Mouse (Mus musculus) forebrain, embryonic 16.5 days (tissue): ENCODE results near the gene Mxd4. TPM values are rescaled to one million over a fixed set of nuclear protein-coding genes. Genes with fewer than 3 reads are reported as not detected.

Source experiments
- ATAC-seq: fragments of 200-750 bp; cut with Nextera tagmentation; 2 replicates; pipeline ENCODE4 v1.8.0; 2017; ENCODE audit warnings: mild to moderate bottlenecking, moderate library complexity
- H3K27ac ChIP-seq: fragments of 300-500 bp; sonication (generic); 2 replicates; pipeline ENCODE4 v1.5.1; 2014; ENCODE audit warnings: low read length, control low read depth
- H3K27me3 ChIP-seq: fragments of 300-500 bp; sonication (generic); replicated peaks from 2 replicates; pipeline ENCODE4 v1.6.1; 2014; ENCODE audit warnings: low read length; ENCODE audit not compliant: control insufficient read depth, insufficient read depth
- H3K36me3 ChIP-seq: fragments of 300-500 bp; sonication (generic); 2 replicates; pipeline ENCODE4 v1.6.1; 2014; ENCODE audit not compliant: control insufficient read depth, insufficient read depth
- H3K4me1 ChIP-seq: fragments of 300-500 bp; sonication (generic); replicated peaks from 2 replicates; pipeline ENCODE4 v1.6.1; 2014; ENCODE audit warnings: low read length; ENCODE audit not compliant: control insufficient read depth, insufficient read depth
- H3K4me2 ChIP-seq: fragments of 300-500 bp; sonication (generic); 2 replicates; pipeline ENCODE4 v1.6.1; 2014; ENCODE audit warnings: mild to moderate bottlenecking, low read length, control low read depth
- H3K4me3 ChIP-seq: fragments of 300-500 bp; sonication (generic); replicated peaks from 2 replicates; pipeline ENCODE4 v1.5.1; 2014; ENCODE audit warnings: mild to moderate bottlenecking, low read length, control low read depth
- H3K9ac ChIP-seq: fragments of 300-500 bp; sonication (generic); replicated peaks from 2 replicates; pipeline ENCODE4 v1.6.1; 2014; ENCODE audit warnings: low read depth, low read length, control low read depth
- H3K9me3 ChIP-seq: fragments of 300-500 bp; sonication (generic); 2 replicates; pipeline ENCODE4 v1.6.1; 2016; ENCODE audit warnings: low read length; ENCODE audit not compliant: control insufficient read depth
- WGBS: fragments of 180-500 bp; shearing (Covaris S2); extraction: QIAGEN DNeasy Blood & Tissue Kit; methylation state at CpG from one replicate; pipeline ENCODE4 v1.1.7; 2014; 5-methylcytosine and 5-hydroxymethylcytosine counted together
- polyA plus RNA-seq: library from polyadenylated mRNA; unstranded; fragments of >200 nt; fragmentation: Nextera tagmentation; extraction: Ambion mirVana; gene quantifications from 2 replicates; pipeline ENCODE4 v1.2.1, GENCODE M21; 2015

The Mxd4 gene
- polyA plus RNA-seq, 1 experiment from 2014 or later, result 47.2 TPM

DNA sequence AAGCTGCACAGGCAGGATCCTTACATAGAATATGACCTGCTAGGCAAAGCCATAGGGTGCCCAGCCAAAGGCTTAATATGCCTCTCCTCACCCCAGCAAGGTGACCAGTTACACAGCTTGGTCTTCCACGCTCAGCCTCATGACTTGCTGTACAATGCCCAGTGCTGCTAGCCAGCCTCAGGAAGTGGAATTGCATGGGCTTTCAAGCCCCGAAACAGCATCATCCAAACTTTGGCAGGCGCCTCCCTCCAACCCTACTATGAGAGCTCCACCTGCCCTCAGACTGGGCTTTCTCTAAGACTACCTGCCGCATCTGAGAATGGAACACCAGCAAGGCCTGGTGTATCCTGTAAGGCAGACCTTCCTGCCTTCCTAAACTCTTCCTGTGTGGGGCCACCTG, 9.7 kb downstream of the Mxd4 start:
- H3K9me3 ChIP-seq, result no peaks in the 10 kb centered on the region
- H3K36me3 ChIP-seq, result peaks cover 30% of the 10 kb centered on the region
- ATAC-seq, result no peak
- no peaks in the 10 kb centered on the region; the same call in 1 of the 2 replicates for H3K4me1 ChIP-seq
- H3K27ac ChIP-seq, result no peak overlapping the region
- whole genome bisulfite sequencing, result 93% methylated on average over 4 of the region's 4 CpGs
- no peaks in the 10 kb centered on the region for H3K27me3 ChIP-seq
- H3K4me3 ChIP-seq, result no peak overlapping the region
- H3K9ac ChIP-seq, result no peak overlapping the region
- H3K4me2 ChIP-seq, result no peak overlapping the region

DNA sequence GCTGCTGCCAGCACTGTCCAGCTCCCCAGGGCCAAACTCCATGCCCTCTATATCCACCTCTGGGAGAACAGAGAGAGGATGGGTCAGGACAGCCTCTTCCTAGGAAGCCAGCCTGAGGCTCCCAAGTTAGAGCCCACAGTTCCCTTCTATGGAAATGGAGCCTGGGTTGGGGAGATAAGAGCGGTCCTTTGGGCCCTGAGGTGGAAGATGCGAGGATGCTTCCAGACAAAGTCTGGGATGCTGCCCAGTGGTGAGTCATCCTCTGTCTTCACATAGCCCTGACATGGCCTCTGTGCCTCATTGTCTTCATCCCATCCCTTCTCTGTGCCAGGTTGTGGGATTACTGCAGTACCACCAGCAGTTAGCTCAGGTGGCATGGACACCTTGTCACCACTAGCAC, 10.4 kb downstream of the Mxd4 start:
- Histone ChIP-seq H3K27ac (no peak overlapping the region), H3K27me3 (no peaks in the 10 kb centered on the region), H3K36me3 (peaks cover 30% of the 10 kb centered on the region), H3K4me2 (no peak overlapping the region), H3K4me1 (no peaks in the 10 kb centered on the region; the same call in 1 of the 2 replicates), H3K4me3 (no peak overlapping the region), H3K9ac (no peak overlapping the region), H3K9me3 (no peaks in the 10 kb centered on the region)
- no peak for ATAC-seq
- 90% methylated on average over 2 of the region's 2 CpGs for WGBS

DNA sequence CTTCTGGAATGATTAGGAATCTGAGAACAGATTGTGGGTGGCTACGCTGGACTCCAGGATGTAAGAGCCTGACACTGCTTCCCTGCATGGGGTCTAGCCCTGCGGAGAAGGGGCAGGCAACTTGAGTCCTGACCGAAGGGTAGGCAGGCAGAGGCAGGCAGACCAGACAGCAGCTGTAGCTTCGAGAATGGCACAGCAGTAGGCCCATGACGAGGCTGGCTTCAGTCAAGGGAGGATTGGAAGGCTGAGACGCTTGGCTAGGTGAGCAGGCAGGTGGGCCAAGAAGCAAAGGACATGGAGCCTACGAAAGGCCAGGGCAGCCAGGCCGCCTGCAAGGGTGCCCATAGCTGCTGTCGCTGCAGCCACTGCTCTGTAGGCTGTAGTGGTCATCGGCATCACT, 10.8 kb downstream of the Mxd4 start:
- WGBS, result 73% methylated on average over 10 of the region's 10 CpGs
- peaks cover 30% of the 10 kb centered on the region for H3K36me3 ChIP-seq
- H3K27me3 ChIP-seq, result no peaks in the 10 kb centered on the region
- no peaks in the 10 kb centered on the region for H3K4me1 ChIP-seq
- H3K9me3 ChIP-seq, result no peaks in the 10 kb centered on the region
- H3K4me3 ChIP-seq, result no peak overlapping the region
- no peak overlapping the region for H3K9ac ChIP-seq
- ATAC-seq, result no peak
- no peak overlapping the region for H3K4me2 ChIP-seq
- no peak overlapping the region for H3K27ac ChIP-seq

GRCm38 (mm10) chr5:34175403-34175694, 12.2 kb downstream of the Mxd4 start:
- Histone ChIP-seq H3K4me2 (no peak overlapping the region), H3K36me3 (peaks cover 30% of the 10 kb centered on the region), H3K27me3 (no peaks in the 10 kb centered on the region), H3K4me1 (no peaks in the 10 kb centered on the region), H3K9ac (no peak overlapping the region), H3K4me3 (no peak overlapping the region), H3K9me3 (no peaks in the 10 kb centered on the region), H3K27ac (no peak overlapping the region)
- WGBS, result 19% methylated on average over 5 of the region's 5 CpGs
- ATAC-seq, result no peak

DNA sequence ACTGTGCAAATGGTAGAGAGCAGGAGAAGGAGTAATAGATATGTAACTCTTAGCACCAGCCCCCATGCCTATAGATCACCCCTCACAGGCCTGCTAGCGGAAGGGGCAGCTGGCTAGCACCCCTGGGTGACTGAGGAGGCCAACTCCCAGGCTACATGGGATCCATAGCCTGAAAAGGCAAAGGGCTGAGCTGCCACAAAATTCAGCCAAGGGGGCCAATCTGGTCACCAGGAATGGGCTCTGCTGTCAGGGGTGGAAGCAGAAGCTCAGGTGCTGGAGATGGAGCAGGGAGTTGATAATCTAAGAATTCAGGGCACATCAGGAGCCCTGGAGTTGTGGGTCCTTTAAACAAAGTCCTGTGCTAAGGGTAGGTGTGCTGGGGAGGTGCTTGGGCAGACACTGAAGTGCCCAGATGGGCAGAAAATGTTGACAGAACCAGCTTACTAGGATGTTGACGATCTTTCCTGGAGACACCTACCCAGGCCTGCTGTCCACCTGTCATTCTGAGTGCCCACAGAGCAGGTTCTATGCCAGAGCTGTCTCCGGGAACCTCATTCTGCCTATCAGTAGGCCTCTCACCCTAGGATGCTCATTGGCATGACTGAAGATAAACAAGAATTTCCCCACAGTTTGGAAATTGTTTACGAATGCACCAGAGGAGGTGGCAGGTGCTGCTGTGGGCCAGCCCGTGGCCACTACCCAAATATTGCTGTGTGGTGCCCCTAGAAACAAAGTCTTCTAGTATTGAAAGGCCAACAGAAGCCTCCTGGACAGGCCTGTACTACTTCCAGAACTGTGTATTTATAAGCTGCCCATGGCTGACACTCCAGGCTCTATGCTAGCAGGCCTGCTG, 12.7 kb downstream of the Mxd4 start:
- H3K9ac ChIP-seq, result no peak overlapping the region
- no peaks in the 10 kb centered on the region for H3K9me3 ChIP-seq
- H3K36me3 ChIP-seq, result peaks cover 25% of the 10 kb centered on the region
- H3K4me3 ChIP-seq, result no peak overlapping the region
- H3K4me1 ChIP-seq, result peaks cover 3% of the 10 kb centered on the region; the same call in 1 of the 2 replicates
- ATAC-seq, result no peak
- H3K27ac ChIP-seq, result no peak overlapping the region
- H3K4me2 ChIP-seq, result no peak overlapping the region
- WGBS, result 68% methylated on average over 5 of the region's 5 CpGs
- H3K27me3 ChIP-seq, result no peaks in the 10 kb centered on the region

DNA sequence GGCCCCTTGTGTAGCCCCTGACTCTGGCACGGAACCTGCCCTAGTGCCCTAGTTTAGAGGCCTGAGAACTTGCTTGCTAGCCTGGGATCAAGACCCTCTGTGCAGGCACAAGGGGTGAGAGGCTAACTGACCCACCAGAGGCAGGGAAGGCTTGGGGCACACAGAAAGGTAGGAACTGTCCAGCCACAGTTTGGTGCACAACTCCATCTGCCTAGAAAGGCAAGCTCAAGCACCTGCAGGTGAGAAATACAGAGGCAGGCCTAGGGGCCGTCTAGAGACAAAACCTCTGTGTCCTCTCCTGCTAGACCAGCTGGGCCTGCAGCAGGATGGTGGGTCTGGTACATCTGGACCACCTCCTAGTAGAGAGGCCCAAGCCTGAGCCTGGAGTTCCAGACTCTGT, 13.5 kb downstream of the Mxd4 start:
- 86% methylated on average over 2 of the region's 2 CpGs for WGBS
- Histone ChIP-seq H3K4me2 (no peak overlapping the region), H3K9ac (no peak overlapping the region), H3K36me3 (peaks cover 25% of the 10 kb centered on the region), H3K27me3 (no peaks in the 10 kb centered on the region), H3K4me3 (no peak overlapping the region), H3K4me1 (peaks cover 5% of the 10 kb centered on the region; the same call in 1 of the 2 replicates), H3K27ac (no peak overlapping the region), H3K9me3 (no peaks in the 10 kb centered on the region)
- no peak for ATAC-seq

DNA sequence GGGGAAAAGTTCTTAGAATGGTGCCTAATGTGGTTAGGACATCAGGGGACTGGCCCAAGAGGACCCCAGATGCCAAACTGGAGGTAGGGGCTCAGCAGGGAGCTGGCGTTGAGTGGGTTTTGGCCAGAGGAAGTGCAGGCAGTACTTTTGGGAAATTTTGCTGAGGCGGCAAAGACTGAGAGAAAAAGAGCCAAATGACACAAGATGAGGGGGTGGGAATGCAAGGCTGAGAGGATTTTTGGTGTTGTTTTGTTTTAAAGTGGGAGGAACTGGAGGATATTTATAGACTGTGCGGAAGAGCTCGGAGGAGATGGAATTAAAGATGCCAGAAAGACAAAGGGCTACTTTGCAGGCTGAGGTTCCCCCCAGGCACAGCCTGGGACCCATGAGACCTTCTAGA, 16.8 kb downstream of the Mxd4 start:
- H3K9me3 ChIP-seq, result no peaks in the 10 kb centered on the region
- H3K27ac ChIP-seq, result no peak overlapping the region
- no peak overlapping the region for H3K4me2 ChIP-seq
- 95% methylated on average over 4 of the region's 4 CpGs for WGBS
- peaks cover 12% of the 10 kb centered on the region for H3K4me1 ChIP-seq
- H3K4me3 ChIP-seq, result no peak overlapping the region
- H3K27me3 ChIP-seq, result no peaks in the 10 kb centered on the region
- no peak for ATAC-seq
- no peak overlapping the region for H3K9ac ChIP-seq
- peaks cover 7% of the 10 kb centered on the region for H3K36me3 ChIP-seq

DNA sequence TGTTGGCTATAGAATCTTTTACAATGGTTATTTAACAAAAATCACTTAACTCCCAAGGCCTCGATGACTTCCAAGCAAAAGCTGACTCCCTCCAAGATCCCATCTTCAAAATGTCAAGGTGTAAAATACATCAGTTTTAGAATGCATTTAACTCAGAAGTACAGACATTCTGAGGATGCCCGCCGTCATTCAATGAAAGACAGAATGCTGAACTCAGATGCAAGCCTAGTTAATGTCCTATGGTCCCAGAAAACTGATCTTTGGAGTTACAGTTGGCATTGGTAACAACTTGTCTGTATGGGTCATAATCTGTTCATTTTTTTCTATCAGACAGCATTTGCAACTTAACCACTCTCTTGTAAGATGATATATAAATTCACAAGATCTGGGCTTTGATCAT, 17.6 kb downstream of the Mxd4 start:
- Histone ChIP-seq H3K36me3 (peaks cover 7% of the 10 kb centered on the region), H3K9me3 (no peaks in the 10 kb centered on the region), H3K27me3 (no peaks in the 10 kb centered on the region), H3K4me1 (peaks cover 15% of the 10 kb centered on the region), H3K4me2 (peak overlapping the region; percentile 68), H3K9ac (peak overlapping the region; percentile 65), H3K27ac (peak overlapping the region; percentile 91), H3K4me3 (peak overlapping the region; percentile 81)
- no peak for ATAC-seq
- WGBS, result 79% methylated on average over 3 of the region's 3 CpGs

DNA sequence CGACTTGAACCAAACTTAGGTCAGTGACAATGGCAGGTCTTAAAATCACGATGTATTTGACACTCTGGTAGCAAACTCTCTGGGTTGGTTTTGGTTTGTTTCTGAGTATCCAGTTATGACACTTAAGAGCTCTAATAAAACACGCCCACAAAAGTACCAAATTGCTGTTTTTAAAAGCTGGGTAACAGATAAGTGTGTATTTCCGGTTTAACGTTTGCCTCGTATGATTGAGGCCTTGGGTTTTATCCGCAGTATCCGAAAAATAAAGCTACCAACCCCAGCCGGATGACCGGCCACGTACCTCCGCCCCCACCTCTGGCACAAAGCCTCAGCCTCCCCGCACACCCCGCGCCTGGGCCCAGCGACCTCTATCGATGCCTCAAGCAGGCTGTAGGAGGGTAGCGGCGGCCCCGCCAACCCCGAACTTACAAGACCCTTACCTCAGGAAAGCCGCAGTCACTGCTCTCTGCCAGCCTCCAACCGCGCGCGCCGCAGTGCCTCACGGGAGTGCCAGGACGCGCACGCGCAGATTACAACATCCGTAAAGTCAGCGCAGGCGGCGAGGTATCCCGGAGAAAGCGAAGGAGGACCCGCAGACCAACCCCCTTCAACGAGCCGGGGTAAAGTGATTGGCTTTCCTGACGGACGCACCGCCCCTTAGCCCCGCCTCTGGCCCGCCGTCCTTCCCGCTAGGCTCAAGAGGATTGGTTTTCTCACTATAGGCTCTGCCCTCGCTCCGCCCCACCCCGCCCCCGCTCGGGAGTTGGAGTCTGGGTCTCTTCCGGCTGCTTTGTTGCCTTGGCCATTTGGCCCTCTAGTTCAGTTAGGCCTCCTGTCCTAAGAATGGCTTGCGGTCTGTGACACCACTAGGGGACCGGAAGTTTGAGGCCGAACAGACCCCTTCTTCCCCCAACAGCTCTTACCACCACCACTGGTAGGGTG, 18.3 kb downstream of the Mxd4 start, which contains the start of the genes Poln and Haus3:
Gene Poln (minus strand): TSS at position 499 of the 942 bp plus-strand sequence.
Gene Haus3 (minus strand): TSS at position 578 of the 942 bp plus-strand sequence.
- WGBS, result under 1% methylated on average over 57 of the region's 57 CpGs
- peak within 1 kb of the TSS; percentile 91 for H3K27ac ChIP-seq
- ATAC-seq, result peak; percentile 100
- H3K9me3 ChIP-seq, result no peaks in the 10 kb centered on the region
- peaks cover 20% of the 10 kb centered on the region for H3K4me1 ChIP-seq
- no peaks in the 10 kb centered on the region for H3K27me3 ChIP-seq
- H3K36me3 ChIP-seq, result peaks cover 4% of the 10 kb centered on the region
- H3K4me3 ChIP-seq, result peak within 1 kb of the TSS; percentile 81
- peak within 1 kb of the TSS; percentile 73 for H3K4me2 ChIP-seq
- peak within 1 kb of the TSS; percentile 87 for H3K9ac ChIP-seq
